Mouse (Mus musculus) adrenal gland, postnatal 14 days (tissue): ENCODE results near the gene Vegfa. TPM values are rescaled to one million over a fixed set of nuclear protein-coding genes. Genes with fewer than 3 reads are reported as not detected.

Experiments used
- DNase-seq: peaks from one replicate; pipeline ENCODE4 v3.0.0; 2021; ENCODE audit warnings: mixed read lengths
- long read RNA-seq, 2 experiments: library from polyadenylated mRNA; stranded (forward); transcript quantifications; one replicate each; pipeline ENCODE4 v2.0.0; 2021
- total RNA-seq: library from RNA; stranded (reverse); gene quantifications from 2 replicates; pipeline ENCODE4 v1.2.3, GENCODE M21; 2021

The Vegfa gene
- 422 and 438 TPM in 2 replicates for total RNA-seq
- long read RNA-seq, experiment 1, transcript Vegfa-201 (6 exons, 2,765 nt): minor isoform, 89 of 339 reads
- long read RNA-seq, experiment 1, transcript Vegfa-207 (8 exons, 1,973 nt): minor isoform, 38 of 339 reads
- long read RNA-seq, experiment 1, transcript Vegfa-202 (7 exons, 3,451 nt): major isoform, 104 of 339 reads
- long read RNA-seq, experiment 1, partial matches to known transcripts: 13 of 339 reads
- long read RNA-seq, experiment 1, other reads (novel, unspliced or antisense): 86 of 339 reads
- long read RNA-seq, experiment 2, transcript Vegfa-202 (7 exons, 3,451 nt): major isoform, 96 of 375 reads
- long read RNA-seq, experiment 2, transcript Vegfa-201 (6 exons, 2,765 nt): minor isoform, 66 of 375 reads
- long read RNA-seq, experiment 2, transcript Vegfa-207 (8 exons, 1,973 nt): minor isoform, 64 of 375 reads
- long read RNA-seq, experiment 2, partial matches to known transcripts: 7 of 375 reads
- long read RNA-seq, experiment 2, other reads (novel, unspliced or antisense): 128 of 375 reads

GRCm38 (mm10) chr17:46032257-46032991 is at the start of gene Vegfa:
Vegfa (minus strand) TSS chr17:46032369.
- peak; percentile 96 for DNase-seq

GRCm38 (mm10) chr17:46081657-46082056 is 49.5 kb upstream of the Vegfa start:
- peak; percentile 35 for DNase-seq

DNA sequence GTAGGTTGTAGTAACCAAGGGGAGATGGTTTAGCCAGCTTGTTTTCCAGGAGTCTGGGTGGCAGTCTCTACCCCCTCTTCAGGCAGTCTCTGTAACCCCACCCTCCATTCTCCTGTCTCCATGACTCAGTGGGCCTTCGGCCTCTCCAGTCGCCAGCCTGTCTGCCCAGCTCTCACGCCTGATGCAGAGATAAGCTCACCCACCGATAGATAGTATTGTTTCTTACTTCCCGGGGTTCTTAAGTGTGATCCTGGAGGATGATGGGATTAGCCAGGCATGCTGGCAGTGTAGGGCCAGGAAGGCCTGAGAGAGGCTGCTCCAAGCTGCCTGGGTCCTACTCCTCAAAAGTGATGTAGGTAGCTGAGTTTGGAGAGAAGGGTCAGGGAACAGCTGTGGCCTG is 48.9 kb upstream of the Vegfa start:
- DNase-seq: no peak

- no peak for DNase-seq
Measured at GRCm38 (mm10) chr17:46080388-46080787, 48.2 kb upstream of the Vegfa start.

GRCm38 (mm10) chr17:46079037-46079436 is 46.9 kb upstream of the Vegfa start:
- DNase-seq: no peak

DNA sequence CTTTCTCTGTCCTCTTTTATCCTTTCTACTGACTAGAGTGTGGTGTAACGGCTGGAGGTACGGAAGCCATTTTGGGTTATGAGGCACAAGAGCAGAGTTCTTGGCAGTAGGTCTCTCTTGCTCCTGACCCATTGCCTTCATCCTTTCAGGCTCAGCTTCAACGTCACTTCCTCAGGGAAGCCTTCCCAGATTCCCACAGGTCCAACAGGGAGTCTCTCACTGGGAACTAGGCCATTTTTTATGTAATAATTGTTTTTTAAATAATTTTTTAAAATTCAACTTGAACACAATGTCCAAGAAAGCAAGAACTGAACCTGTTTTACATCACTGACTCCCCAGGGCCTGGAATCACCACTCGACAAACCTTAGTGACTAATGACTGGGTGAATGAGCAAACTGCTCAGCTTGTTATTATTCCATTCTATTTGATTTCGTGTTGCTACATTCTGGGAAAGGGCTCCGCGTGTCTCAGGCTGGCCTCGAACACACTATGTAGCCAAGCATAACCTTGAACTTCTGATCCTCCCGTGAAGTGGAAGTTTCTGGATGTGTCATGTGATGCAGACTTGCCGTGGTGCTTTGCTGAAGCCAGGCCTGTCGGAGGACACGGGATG is 45.9 kb upstream of the Vegfa start:
- peak; percentile 28 for DNase-seq

DNA sequence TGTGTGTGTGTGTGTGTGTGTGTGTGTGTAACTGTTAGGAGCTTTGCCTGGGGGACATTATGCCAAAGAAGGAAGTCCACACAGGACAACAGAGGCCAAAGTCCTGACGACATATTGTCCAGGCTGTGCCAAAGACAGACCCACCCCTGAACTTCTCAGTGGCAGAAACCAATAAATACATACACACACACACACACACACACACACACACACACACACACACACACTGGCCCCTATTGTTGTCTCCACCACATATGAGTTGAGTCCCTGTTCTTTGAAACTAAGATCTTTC is 44.0 kb upstream of the Vegfa start:
- no peak for DNase-seq

DNA sequence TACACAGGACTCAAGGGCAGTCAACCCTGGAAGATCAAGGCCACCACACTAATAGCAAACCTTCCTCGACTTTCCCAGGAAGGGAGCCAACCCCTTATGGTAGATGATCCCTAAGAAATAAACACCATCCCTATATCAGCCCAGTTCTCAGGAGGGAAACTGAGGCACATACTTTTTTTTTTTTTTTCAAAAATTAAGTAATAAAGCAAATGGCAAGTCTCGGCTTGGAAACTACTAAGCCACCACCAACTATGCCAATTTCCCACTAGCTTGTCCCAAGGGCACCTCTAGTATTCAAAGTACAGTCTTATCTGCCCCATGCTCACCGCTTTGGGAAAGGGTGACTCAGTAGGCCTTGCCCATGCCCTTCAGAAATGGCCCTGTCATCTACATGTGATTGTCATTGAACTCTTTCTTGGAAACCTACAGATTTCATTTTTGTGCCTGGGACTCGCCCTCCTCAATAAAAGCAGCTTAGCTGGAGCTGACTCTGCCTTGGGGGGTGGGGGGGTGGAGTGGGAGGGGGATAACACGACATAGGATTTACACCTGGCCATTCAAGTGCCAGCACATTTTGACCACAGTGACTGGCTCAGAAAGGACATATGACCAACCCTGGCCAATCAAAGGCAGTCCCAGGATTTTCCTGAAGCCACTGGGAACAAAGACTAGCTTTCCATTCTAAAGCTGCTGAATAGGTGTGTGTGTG is 43.5 kb upstream of the Vegfa start:
- peak; percentile 63 for DNase-seq

DNA sequence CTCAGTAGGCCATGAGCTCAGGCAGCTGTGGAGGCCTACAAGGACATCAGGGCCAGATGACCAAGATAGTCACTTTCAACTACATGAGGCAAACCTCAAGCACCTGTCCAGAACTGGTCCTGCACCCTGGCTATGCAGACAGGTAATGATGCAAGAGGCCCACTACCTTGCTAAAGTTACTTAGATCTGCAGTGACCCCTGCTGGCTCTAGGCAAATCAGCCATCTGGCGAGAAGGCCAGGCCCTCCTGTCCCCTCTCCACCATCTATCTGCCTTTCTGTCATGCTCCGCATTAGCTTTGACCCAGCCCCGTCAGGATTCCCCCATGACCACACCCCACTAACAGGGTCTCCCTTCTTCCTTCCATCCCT is 42.9 kb upstream of the Vegfa start:
- DNase-seq: peak; percentile 65

- DNase-seq: no peak
Measured at GRCm38 (mm10) chr17:46074398-46075115, 42.4 kb upstream of the Vegfa start.

DNA sequence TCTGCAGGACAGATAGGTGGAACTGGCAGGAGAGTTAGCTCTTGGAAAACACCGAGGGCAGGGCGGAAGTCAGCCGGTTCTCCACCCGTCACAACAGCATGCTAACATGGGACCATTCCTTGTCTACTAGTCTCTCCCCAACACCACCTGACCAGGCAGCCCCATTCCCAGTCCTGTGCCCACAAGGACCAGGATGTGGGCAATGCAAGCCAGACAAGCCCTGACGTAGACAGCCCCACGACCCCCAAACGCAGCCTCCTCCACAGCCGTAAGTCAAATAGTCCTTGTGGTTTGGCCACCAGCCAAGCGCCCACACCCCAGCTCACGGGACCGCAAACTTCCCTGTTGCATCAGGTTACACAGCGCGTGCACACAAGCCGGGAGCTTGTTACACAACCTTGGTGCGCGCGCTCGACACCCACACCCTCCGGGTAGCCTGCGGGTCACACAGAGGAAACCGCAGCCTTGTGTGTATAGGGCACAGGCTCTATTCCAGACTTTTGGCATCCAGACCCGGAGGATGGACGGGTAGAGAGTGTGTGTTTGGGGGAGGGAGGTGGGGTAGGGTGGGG is 41.6 kb upstream of the Vegfa start:
- peak; percentile 90 for DNase-seq

DNA sequence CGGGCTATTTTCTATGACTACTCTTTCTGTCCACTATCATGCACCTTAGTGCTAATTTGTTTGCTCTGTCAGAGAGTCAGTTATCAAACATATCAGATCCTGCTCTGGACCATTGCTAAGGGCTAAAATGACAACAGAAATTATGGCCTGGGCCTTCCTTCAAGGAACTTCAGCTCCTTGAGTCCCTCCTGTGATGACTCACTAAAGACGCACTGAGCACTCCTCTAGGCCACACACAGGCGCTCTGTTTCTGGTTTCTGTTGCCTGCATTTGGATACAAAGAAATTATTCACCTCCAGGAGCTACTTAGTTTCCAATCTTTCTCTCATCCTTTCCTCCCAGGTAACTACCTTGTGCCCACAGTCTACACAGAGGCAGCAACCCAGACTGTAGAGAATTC is 39.4 kb upstream of the Vegfa start:
- no peak for DNase-seq

DNA sequence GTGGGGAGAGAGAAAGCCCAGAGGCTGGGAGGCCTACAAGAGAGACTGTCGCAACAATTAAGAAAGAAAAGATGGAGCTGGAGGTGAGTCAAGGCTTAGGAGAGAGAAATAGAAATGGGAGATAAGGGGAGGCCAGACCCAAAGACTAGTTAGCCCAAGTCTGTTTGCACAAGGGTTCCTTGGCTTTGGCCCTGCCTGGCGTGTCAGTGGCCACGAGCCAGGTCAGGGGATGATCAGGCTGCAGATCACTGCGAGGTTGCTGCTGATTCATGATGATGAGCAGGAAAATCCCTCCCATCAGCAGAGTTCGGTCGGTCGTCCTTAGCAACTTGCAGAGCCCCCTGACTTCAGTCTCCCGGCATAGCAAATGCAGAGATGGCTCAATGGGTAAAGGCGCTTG is 37.9 kb upstream of the Vegfa start:
- DNase-seq: peak; percentile 52

GRCm38 (mm10) chr17:46063974-46064312 is 31.8 kb upstream of the Vegfa start:
- no peak for DNase-seq

GRCm38 (mm10) chr17:46063283-46063973 is 31.3 kb upstream of the Vegfa start:
- DNase-seq: peak; percentile 24

DNA sequence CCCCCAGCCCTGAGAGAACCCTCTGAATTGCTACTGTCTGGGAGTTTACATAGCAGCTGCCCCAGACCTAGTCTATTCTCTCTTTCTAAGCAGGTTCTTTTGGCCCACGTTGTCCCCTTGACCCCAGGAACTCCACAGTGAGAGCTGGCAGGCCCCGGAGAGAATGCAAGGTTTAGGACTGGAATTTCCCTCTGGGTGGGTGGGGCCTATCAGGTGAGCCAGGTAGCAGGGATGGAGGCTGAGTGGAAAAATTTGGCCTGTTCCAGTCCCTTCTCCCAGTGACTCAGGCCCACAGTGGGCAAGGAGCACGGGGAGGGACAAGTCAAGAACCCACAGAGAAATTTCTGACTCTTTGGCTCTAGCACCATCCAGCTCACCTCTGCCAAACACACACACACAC is 28.1 kb upstream of the Vegfa start:
- DNase-seq: no peak

DNA sequence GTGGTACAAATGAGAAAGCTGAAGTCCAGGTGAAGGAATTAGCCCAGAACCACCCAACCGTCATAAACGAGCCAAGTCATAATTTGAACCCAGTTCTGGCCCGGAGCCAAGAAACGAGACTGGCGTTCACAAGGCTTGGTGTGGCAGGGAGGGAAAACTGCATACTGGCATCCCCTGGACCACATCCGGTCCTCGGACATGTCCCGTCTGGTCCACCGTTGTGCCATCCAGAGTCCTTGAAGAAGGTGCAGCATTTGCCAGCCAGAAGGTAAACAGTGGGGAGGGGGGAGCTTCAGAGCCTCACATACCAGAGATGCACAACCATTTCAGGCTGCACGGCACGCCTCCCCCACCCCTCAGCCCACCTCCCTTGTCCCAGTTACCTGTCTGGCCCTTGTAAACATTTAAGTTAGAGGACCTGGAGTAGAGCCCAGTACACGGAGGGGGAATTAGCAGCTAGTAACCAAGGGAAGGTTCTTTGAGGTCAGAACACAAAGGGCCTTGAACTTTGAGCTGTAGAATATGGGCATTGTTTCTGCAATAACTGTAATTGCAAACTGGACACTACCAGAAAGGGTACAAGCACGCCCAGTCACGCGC is 27.2 kb upstream of the Vegfa start:
- DNase-seq: peak; percentile 12

- peak; percentile 72 for DNase-seq
Measured at GRCm38 (mm10) chr17:46056288-46056687, 24.1 kb upstream of the Vegfa start.

GRCm38 (mm10) chr17:46055736-46056135 is 23.6 kb upstream of the Vegfa start:
- DNase-seq: no peak

- peak; percentile 35 for DNase-seq
Measured at GRCm38 (mm10) chr17:46053291-46053842, 21.2 kb upstream of the Vegfa start.
